Mouse (Mus musculus): Measurements from ENCODE around the gene Il15ra.

The Il15ra gene

DNA sequence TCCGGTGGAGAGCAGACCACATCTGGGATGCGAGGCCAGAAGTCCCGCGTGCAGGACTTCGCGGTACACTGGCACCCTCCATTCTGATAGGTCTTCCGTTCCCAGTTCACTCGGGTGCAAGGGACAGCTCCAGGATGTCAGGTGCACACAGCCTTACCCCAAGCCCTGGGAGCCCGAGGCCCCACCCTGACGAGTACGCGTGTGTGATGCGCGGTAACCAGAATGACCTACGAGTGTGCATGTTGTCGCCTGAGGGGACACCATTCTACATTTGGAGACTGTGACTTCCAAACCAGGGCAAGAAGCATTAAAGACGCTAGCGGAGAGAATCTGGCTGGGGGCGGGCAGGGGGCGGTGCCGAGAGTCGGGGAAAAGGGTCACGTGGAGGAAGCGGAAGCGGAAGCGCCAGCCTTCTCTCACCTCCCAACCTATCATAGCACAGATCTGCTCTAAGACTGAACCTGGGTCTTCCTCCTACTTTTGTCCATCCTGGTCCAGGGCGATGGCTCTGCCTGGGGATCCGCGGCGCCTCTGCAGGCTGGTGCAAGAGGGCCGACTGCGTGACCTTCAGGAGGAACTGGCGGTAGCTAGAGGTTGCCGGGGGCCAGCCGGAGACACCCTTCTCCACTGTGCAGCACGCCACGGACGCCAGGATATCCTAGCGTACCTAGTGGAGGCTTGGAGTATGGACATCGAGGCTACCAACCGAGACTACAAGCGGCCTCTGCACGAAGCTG is 73.2 kb downstream of the Il15ra start:
- DNase-seq (ENCODE audit: low spot score) = peak; percentile 92
